Mouse (Mus musculus) liver, embryonic 14.5 days (tissue): ENCODE data around the gene Bcl7b.

ENCODE experiments used
- CTCF ChIP-seq: IDR thresholded peaks from 2 replicates; pipeline ENCODE4 v1.5.1; 2016; ENCODE audit warnings: antibody characterized with exemption, low read depth, control low read depth
- EP300 ChIP-seq: IDR thresholded peaks from 2 replicates; pipeline ENCODE4 v1.6.1; 2016; ENCODE audit warnings: antibody characterized with exemption, low read depth

DNA sequence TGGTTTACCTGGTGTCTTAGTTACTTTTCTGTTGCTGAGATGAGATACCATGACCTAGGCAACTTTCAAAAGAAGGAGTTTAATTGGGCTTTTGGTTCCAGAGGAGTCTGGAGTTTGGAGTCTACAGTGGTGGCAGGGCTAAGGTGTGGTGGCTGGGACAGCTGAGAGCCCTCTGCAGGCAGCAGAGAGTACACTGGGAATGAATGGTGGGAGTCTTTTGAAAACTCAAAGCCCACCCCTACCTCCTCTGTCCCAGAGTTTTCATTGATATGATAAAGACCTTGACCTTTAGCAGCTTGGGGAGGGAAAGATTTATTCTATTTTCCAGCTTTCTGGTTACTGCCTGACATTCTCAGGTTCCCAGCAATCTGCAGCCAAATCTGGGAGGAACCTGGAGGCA is 7.0 kb downstream of the Bcl7b start:
- TF ChIP-seq EP300, result no peak
- TF ChIP-seq CTCF, result no peak
